Mouse (Mus musculus) Patski (cell line): Measurements from ENCODE around the gene Spg20. TPM values are rescaled to one million over a fixed set of nuclear protein-coding genes. Genes with fewer than 3 reads are reported as not detected.
A peak's percentile ranks its signal among the peaks of the same experiment; 100 is the strongest.

Experiments
- ATAC-seq: fragments of 100-300 bp; one replicate; pipeline ENCODE4 v1.8.0; 2021
- CTCF ChIA-PET: fragments of 350-600 bp; sonication (Branson Sonifier 250); formaldehyde crosslinking; loops from one replicate; lab custom pipeline; 2022; ENCODE audit warnings: inconsistent platforms; lab: Charles Lee
- POLR2A ChIA-PET: fragments of 350-600 bp; sonication (Branson Sonifier 250); formaldehyde crosslinking; loops from one replicate; lab custom pipeline; 2022; ENCODE audit warnings: antibody characterized with exemption, inconsistent platforms; lab: Charles Lee
- DNase-seq: peaks from one replicate; pipeline ENCODE4 v3.0.0-alpha.2; 2011; ENCODE audit warnings: low read depth, low spot score
- H3K27me3 ChIP-seq: fragments of 371-371 bp; one replicate; pipeline ENCODE4 v1.5.1; 2021
- CTCF ChIP-seq: fragments of 100-300 bp; IDR thresholded peaks from one replicate; pipeline ENCODE4 v1.5.1; 2021
- in situ Hi-C: fragments of 300-500 bp; cut with MboI; formaldehyde crosslinking; loops from 3 replicates; pipeline ENCODE4 v1.11.1; 2018; ENCODE audit warnings: low pct_unique_long_range_greater_than_20kb, mixed read lengths
- polyA plus RNA-seq: library from polyadenylated mRNA; unstranded; gene quantifications from one replicate; pipeline ENCODE4 v1.2.3, GENCODE M21; 2021

Spg20 gene
- polyA plus RNA-seq, 1 experiment from 2014 or later: 69.2 TPM

DNA sequence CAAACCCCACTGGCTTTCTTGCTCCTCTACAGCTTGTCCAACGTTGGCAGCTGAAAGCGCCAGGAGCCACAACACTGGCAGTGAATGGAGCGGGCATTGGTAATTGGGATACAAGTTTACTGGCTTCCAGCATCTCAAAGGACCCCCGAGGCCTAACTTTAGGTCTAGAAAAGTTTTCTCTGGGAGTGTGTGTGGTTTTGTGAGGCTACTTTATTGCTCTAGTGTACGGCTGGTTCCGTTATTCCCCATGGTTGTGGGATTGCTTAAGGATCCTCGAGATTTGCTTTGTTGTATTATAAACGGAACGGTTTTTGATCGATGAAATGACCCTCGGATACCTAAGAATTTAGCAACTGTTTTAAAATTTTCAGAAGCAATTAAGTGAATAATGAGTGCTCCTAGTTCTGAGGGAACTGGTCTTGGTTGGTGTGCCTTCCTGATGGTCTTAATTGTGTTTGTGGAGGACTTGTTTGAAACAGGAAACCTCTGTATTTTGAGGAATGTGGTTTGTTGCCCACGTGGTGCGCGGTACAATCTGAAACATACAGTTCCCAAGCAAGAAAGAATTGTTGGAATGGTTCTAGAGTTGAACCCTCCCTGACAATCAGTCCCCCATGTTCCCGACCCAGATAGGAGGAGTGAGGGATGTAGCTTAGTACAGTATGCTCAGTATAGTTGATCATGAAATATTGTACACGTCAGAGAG lies 955 bp downstream of the Spg20 start:
- POLR2A ChIA-PET: interaction anchor here (0.7 to 1.4 kb wide), 3 partner anchors 17 to 33 kb away, joined by 3 to 10 read pairs (median 4); no protein-coding TSS in a partner anchor
- no peak for DNase-seq

DNA sequence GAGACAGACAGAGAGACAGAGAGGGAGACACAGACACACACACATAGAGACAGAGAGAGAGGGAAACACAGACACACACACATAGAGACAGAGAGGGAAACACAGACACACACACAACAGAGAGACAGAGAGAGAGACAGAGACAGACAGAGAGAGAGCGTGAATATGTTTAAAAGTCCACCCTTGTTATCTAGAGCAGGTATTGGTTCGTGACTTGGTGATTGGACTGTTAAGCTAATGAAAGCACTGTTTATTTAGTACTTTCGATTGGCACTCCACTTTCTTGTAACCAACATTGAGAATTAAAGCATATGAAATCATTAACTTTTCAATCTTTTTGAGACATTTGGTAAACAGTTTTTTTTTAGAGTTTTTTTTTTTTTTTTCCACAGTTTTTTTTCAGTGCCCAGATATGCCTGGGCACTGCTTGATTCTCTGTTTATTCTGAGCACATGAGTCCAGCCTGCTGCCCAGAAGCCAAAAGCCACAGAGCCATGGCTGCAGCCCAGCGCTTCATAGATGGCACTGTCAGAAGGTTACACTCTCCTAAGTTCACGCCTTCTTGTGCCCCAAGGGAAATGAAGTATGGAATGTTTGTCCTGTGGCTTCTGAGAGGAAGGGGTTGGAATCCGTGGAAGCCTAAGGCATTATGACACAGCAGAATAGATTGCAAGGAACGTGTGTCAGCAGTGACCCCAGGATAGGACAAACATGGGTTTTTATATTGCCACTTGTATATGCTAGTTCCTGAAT lies 2.6 kb downstream of the Spg20 start:
- ATAC-seq (peak; percentile 79), DNase-seq (peak; percentile 91)
- H3K27me3 ChIP-seq: no peaks in the 10 kb centered on the region
- in situ Hi-C loops: loop anchor here (5.0 kb wide), 1 partner anchor 37 kb away; no protein-coding TSS in a partner anchor
- ChIA-PET POLR2A (interaction anchor here (0.6 to 0.7 kb wide), 2 partner anchors 31 to 240 kb away, joined by 6 read pairs; no protein-coding TSS in a partner anchor), CTCF (interaction anchor here (0.7 to 7.6 kb wide), 8 partner anchors 11 to 240 kb away, joined by 3 to 72 read pairs (median 4); no protein-coding TSS in a partner anchor)
- no peak for TF ChIP-seq CTCF

More for the DNA sequence above, 955 bp downstream of the Spg20 start:
- peak; percentile 8 for ATAC-seq
- in situ Hi-C loops: loop anchor here (5.0 kb wide), 1 partner anchor 36 kb away; no protein-coding TSS in a partner anchor
- CTCF ChIA-PET: interaction anchor here (1.0 to 7.6 kb wide), 11 partner anchors 8 to 301 kb away, joined by 3 to 72 read pairs (median 5); no protein-coding TSS in a partner anchor
- TF ChIP-seq CTCF: no peak
- H3K27me3 ChIP-seq: no peaks in the 10 kb centered on the region

DNA sequence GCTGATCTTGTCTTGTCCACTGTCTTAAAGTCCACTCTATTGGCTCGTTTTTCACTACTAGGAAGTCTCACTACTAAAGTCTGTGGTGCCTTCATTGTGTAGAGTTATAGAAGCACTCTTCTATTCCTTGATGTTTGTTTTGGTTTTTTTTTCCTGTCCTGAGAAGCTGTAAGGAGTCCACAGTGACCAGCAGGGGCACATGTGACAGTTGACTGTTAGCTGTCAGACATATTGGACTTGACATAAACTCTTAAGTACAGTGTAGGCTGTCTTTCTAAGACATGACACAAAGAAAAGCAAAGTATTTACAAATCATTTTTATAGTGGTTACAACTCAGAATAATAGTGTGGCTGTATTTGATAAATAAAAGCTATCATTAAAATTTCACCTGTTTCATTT lies 3.2 kb downstream of the Spg20 start:
- TF ChIP-seq CTCF: no peak
- ChIA-PET CTCF (interaction anchor here (1.0 to 7.6 kb wide), 7 partner anchors 10 to 37 kb away, joined by 3 to 72 read pairs (median 4); no protein-coding TSS in a partner anchor), POLR2A (no interaction called here)
- no peak for DNase-seq
- H3K27me3 ChIP-seq: no peaks in the 10 kb centered on the region
- in situ Hi-C loops: no loop called here
- no peak for ATAC-seq

DNA sequence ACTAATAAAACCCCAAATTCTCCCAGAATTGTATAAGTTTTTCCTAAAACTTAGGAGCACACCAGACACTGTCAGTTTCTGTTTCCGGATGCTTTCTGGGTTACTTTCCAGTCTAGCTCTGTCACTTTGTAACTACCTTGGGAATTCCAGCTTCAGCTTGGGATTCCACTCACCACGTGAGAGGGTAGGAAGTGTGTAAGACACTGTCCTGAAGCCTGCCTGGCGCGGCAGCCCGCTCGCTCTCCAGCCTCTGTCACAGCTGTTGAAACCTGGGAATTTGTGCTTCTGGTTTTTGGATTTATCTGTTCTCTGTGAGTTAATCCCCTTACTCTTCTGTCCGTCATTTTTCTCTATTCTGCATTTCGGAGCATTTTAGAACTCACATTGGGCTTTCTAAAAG lies 4.1 kb downstream of the Spg20 start:
- CTCF ChIA-PET: interaction anchor here (1.0 to 7.6 kb wide), 6 partner anchors 11 to 36 kb away, joined by 3 to 72 read pairs (median 8); no protein-coding TSS in a partner anchor

DNA sequence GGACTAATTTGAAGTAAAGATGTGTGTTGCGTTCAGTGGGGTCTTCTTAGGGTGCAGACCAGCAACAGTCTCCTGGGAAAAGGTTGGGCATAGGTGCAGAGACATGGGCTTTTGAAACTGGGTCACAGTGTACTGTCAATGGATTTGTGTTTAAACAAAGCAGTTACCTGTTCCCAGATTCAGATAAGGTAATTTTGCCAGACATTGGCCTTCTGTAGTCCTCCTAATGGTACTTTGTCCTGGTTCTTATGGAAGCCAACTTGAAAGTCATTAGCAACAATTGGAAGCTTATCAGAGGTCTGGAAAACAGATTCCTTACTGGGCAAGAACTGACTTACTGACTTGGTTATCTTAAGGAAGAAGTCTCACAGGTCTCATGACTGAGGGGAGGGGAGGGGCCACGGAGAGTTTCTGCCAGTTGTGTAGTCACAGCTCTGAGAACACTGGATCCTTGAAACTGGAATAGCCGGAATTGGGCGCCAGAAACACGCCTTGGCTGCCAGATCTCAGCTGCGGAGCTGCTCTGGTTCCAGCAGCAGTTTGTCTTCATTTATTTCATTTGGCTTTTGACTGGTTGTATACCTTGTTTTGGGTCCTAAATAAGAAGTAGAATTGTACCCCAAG lies 7.5 kb downstream of the Spg20 start:
- DNase-seq (no peak), ATAC-seq (no peak)
- POLR2A ChIA-PET: interaction anchor here (1.3 kb wide), 1 partner anchor 11 kb away, joined by 3 read pairs; no protein-coding TSS in a partner anchor
- CTCF ChIA-PET: interaction anchor here (0.7 to 1.3 kb wide), 3 partner anchors 8 to 39 kb away, joined by 3 to 5 read pairs (median 4); no protein-coding TSS in a partner anchor
- H3K27me3 ChIP-seq: no peaks in the 10 kb centered on the region
- in situ Hi-C loops: no loop called here
- TF ChIP-seq CTCF: no peak

More for the DNA sequence above, 4.1 kb downstream of the Spg20 start:
- POLR2A ChIA-PET: interaction anchor here (0.8 kb wide), 1 partner anchor 573 kb away, joined by 4 read pairs; no protein-coding TSS in a partner anchor
- H3K27me3 ChIP-seq: no peaks in the 10 kb centered on the region
- DNase-seq: peak; percentile 50
- in situ Hi-C loops: no loop called here
- no peak for TF ChIP-seq CTCF
- no peak for ATAC-seq

DNA sequence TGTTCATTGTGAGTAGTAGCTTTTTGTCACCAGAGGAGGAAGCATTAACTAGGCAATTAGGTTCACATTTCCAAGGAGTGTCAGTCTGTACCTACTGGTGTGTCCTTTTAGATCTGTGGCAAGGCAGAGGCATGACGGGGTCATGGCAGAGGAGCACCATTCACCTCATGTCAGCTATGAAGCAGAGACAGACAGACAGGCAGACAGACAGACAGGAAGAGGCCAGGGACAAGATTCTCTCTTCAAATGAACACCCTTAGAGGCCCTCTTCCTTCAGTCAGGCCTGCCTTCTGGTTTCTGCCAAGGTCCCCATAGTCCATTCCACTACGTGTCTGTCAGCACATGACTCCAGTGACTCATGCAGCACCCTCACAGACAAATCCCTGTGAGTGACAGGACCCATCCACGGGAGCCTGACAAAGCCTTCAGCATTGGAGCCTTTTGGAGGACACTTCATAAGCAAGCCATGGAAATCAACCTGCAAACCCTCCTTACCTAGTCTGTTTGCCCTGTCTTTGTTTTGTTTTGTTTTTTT lies 10.5 kb downstream of the Spg20 start:
- no peak for DNase-seq
- CTCF ChIA-PET: interaction anchor here (1.1 to 3.3 kb wide), 5 partner anchors 8 to 310 kb away, joined by 3 to 14 read pairs (median 9); no protein-coding TSS in a partner anchor

DNA sequence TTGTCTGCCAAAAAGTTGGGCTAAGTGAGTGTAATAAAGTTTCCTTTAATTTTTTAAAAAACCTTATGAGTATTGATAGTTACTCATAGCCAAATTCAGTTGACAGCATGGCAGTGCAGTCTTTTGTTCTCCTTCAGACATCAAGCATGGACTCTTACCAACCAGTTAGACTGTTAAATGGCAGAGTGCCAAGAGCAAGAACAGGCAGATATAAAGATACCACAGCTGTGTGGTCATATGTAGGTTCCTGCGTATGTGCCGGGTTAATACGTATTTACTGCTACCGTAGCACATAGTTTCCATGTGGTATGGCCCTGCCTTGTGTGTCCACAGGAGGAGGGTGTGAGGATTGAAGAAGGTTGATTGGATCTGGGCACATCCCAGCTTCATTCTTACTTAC lies 11.2 kb downstream of the Spg20 start:
- in situ Hi-C loops: no loop called here
- POLR2A ChIA-PET: no interaction called here

More for the DNA sequence above, 10.5 kb downstream of the Spg20 start:
- POLR2A ChIA-PET: no interaction called here
- no peak for TF ChIP-seq CTCF
- no peak for ATAC-seq
- H3K27me3 ChIP-seq: no peaks in the 10 kb centered on the region
- in situ Hi-C loops: no loop called here

DNA sequence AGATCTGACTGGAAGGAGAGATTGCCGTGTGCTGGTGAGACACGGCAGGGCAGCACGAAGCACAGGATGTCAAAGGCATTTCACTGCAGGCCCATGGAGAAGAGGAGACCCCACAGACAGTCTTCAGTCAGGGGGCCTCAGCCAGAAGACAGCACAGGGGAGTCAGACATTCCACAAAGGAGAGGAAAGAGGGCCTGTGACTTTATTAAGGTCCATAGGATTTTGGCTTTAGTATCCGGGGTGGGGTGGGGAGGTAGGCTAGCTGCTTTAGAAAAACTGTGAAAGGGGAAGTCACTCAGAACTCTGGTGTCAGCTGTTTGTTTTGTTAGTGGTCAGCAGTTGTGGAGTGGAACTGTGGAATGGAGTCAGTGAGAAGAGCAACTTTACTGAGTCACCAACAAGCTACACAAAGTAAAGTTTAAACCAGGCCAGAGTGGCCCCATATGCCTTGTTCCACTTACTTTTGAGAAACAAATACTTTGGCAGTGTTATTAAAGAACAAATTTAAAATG lies 17.3 kb downstream of the Spg20 start:
- DNase-seq: no peak
- ATAC-seq: no peak
- no peak for TF ChIP-seq CTCF
- ChIA-PET POLR2A (interaction anchor here (0.6 to 1.2 kb wide), 3 partner anchors 11 to 28 kb away, joined by 3 read pairs; no protein-coding TSS in a partner anchor), CTCF (interaction anchor here (0.8 to 12.8 kb wide), 7 partner anchors 8 to 226 kb away, joined by 4 to 143 read pairs (median 5); no protein-coding TSS in a partner anchor)
- in situ Hi-C loops: no loop called here
- H3K27me3 ChIP-seq: no peaks in the 10 kb centered on the region

More for the DNA sequence above, 11.2 kb downstream of the Spg20 start:
- no peak for ATAC-seq
- TF ChIP-seq CTCF: no peak
- H3K27me3 ChIP-seq: no peaks in the 10 kb centered on the region
- CTCF ChIA-PET: interaction anchor here (0.9 to 3.3 kb wide), 3 partner anchors 10 to 29 kb away, joined by 4 to 10 read pairs (median 5); no protein-coding TSS in a partner anchor
- no peak for DNase-seq
